Mouse (Mus musculus): Measurements from ENCODE around the gene Gm29609. TPM values are rescaled to one million over a fixed set of nuclear protein-coding genes. Genes with fewer than 3 reads are reported as not detected.

Gm29609 gene
- polyA plus RNA-seq, 1 experiment from 2014 or later: 1.7 TPM

GRCm38 (mm10) chr5:31136730-31137424 lies 42.8 kb downstream of the Gm29609 start:
- Histone ChIP-seq H3K4me2 (replicated peaks) (peak overlapping the region; percentile 59), H3K4me1 (replicated peaks; ENCODE audit: control insufficient read depth, insufficient read depth, low read length) (no peaks in the 10 kb centered on the region; the same call in none of the 2 replicates), H3K27ac (no peak overlapping the region), H3K9ac (no peak overlapping the region), H3K27me3 (ENCODE audit: control insufficient read depth, insufficient read depth, low read length) (peaks cover 67% of the 10 kb centered on the region), H3K4me3 (replicated peaks; ENCODE audit: low read length) (peak overlapping the region; percentile 28), H3K9me3 (ENCODE audit: control insufficient read depth, low read length) (no peaks in the 10 kb centered on the region), H3K36me3 (replicated peaks; ENCODE audit: control insufficient read depth, insufficient read depth) (0 out of 2 replicates have a peak, but pooled peaks cover 10% of the 10 kb centered on the region)
- under 1% methylated on average over 33 of the region's 33 CpGs for WGBS
- ATAC-seq (ENCODE audit: low FRiP score) (no peak), DNase-seq (ENCODE audit: low spot score) (no peak)

- no peak overlapping the region for H3K4me3 ChIP-seq (replicated peaks; ENCODE audit: low read length)
- no peaks in the 10 kb centered on the region for H3K4me1 ChIP-seq (replicated peaks; ENCODE audit: control insufficient read depth, insufficient read depth, low read length)
- no peak for DNase-seq (ENCODE audit: low spot score)
- no peak for ATAC-seq (ENCODE audit: low FRiP score)
- H3K27ac ChIP-seq: no peak overlapping the region
- no peaks in the 10 kb centered on the region for H3K36me3 ChIP-seq (replicated peaks; ENCODE audit: control insufficient read depth, insufficient read depth)
- H3K9me3 ChIP-seq (ENCODE audit: control insufficient read depth, low read length): no peaks in the 10 kb centered on the region
- no peak overlapping the region for H3K9ac ChIP-seq
- no peaks in the 10 kb centered on the region; the same call in 1 of the 2 replicates for H3K27me3 ChIP-seq (ENCODE audit: control insufficient read depth, insufficient read depth, low read length)
- 38% methylated on average over 5 of the region's 5 CpGs for WGBS
- H3K4me2 ChIP-seq (replicated peaks): no peak overlapping the region
Observed at GRCm38 (mm10) chr5:31126050-31126449, 53.7 kb downstream of the Gm29609 start.

- Histone ChIP-seq H3K9me3 (ENCODE audit: control insufficient read depth, low read length) (no peaks in the 10 kb centered on the region), H3K4me3 (replicated peaks; ENCODE audit: low read length) (no peak overlapping the region), H3K4me1 (replicated peaks; ENCODE audit: control insufficient read depth, insufficient read depth, low read length) (no peaks in the 10 kb centered on the region), H3K27me3 (ENCODE audit: control insufficient read depth, insufficient read depth, low read length) (no peaks in the 10 kb centered on the region), H3K27ac (no peak overlapping the region), H3K9ac (no peak overlapping the region), H3K4me2 (replicated peaks) (no peak overlapping the region), H3K36me3 (replicated peaks; ENCODE audit: control insufficient read depth, insufficient read depth) (no peaks in the 10 kb centered on the region)
- no peak for ATAC-seq (ENCODE audit: low FRiP score)
- 41% methylated on average over 2 of the region's 2 CpGs for WGBS
- no peak for DNase-seq (ENCODE audit: low spot score)
Observed at GRCm38 (mm10) chr5:31123481-31123880, 56.2 kb downstream of the Gm29609 start.

DNA sequence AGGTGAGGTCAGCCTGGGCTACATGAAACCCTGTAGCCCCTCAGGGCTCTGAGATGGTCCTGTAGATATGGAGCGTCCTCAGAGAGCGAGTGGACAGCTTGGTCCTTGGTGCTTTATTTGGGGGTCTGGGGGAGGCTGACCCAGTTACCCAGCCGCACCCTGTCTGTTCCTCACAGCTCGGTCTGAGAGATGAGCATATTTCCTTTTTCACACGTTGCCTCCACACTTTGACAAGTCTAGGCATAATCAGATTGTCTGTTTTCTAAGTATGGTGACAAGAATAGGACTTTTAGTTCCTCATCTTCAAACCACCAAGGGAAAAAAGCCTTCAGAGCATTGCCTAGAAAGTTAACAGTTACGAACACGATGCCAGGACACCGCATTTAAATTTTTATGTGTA lies 58.6 kb downstream of the Gm29609 start:
- no peak for ATAC-seq (ENCODE audit: low FRiP score)
- Histone ChIP-seq H3K4me2 (replicated peaks) (no peak overlapping the region), H3K9me3 (ENCODE audit: control insufficient read depth, low read length) (no peaks in the 10 kb centered on the region), H3K27ac (no peak overlapping the region), H3K4me3 (replicated peaks; ENCODE audit: low read length) (no peak overlapping the region), H3K36me3 (replicated peaks; ENCODE audit: control insufficient read depth, insufficient read depth) (no peaks in the 10 kb centered on the region), H3K27me3 (ENCODE audit: control insufficient read depth, insufficient read depth, low read length) (no peaks in the 10 kb centered on the region), H3K4me1 (replicated peaks; ENCODE audit: control insufficient read depth, insufficient read depth, low read length) (no peaks in the 10 kb centered on the region), H3K9ac (no peak overlapping the region)
- DNase-seq (ENCODE audit: low spot score): no peak
- 89% methylated on average over 8 of the region's 8 CpGs for WGBS

- H3K27ac ChIP-seq: no peak overlapping the region
Observed at GRCm38 (mm10) chr5:31116912-31117311, 62.8 kb downstream of the Gm29609 start.

DNA sequence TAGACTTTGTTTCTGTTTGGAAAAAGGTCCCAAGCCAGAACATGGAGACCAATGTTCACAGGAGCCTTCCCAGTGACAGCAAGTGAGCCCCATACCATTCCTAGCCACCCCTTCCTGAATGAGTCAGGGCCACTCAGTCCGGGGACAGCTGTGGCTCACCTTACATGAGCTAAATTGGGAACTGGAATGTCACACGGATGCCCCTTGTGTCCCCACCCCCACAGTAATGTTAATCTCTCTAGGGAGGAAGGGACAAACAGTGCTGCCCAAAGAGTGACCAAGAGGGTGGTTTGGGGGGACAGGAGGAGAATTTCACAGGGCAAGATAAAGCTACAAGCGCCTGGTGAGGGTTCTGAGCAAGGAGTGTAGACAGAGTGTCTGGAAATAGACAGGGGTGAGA lies 63.4 kb downstream of the Gm29609 start, which contains the start of gene Trim54:
Gene Trim54 (plus strand): TSS at position 359 of the 400 bp plus-strand sequence.
- Histone ChIP-seq H3K4me3 (replicated peaks; ENCODE audit: low read length) (no peak within 1 kb of the TSS), H3K27ac (no peak within 1 kb of the TSS), H3K4me2 (replicated peaks) (no peak within 1 kb of the TSS), H3K4me1 (replicated peaks; ENCODE audit: control insufficient read depth, insufficient read depth, low read length) (no peaks in the 10 kb centered on the region), H3K27me3 (ENCODE audit: control insufficient read depth, insufficient read depth, low read length) (no peaks in the 10 kb centered on the region), H3K9me3 (ENCODE audit: control insufficient read depth, low read length) (no peaks in the 10 kb centered on the region), H3K9ac (no peak within 1 kb of the TSS), H3K36me3 (replicated peaks; ENCODE audit: control insufficient read depth, insufficient read depth) (no peaks in the 10 kb centered on the region)
- DNase-seq (ENCODE audit: low spot score) (no peak), ATAC-seq (ENCODE audit: low FRiP score) (no peak)
- WGBS: 57% methylated on average over 3 of the region's 3 CpGs

More at GRCm38 (mm10) chr5:31116912-31117311, 62.8 kb downstream of the Gm29609 start:
- ATAC-seq (ENCODE audit: low FRiP score): no peak
- Histone ChIP-seq H3K9me3 (ENCODE audit: control insufficient read depth, low read length) (no peaks in the 10 kb centered on the region), H3K27me3 (ENCODE audit: control insufficient read depth, insufficient read depth, low read length) (no peaks in the 10 kb centered on the region), H3K9ac (no peak overlapping the region), H3K4me1 (replicated peaks; ENCODE audit: control insufficient read depth, insufficient read depth, low read length) (no peaks in the 10 kb centered on the region), H3K4me3 (replicated peaks; ENCODE audit: low read length) (no peak overlapping the region), H3K36me3 (replicated peaks; ENCODE audit: control insufficient read depth, insufficient read depth) (no peaks in the 10 kb centered on the region), H3K4me2 (replicated peaks) (no peak overlapping the region)
- DNase-seq (ENCODE audit: low spot score): no peak
- WGBS: 31% methylated on average over 10 of the region's 10 CpGs

- H3K9me3 ChIP-seq (ENCODE audit: control insufficient read depth, low read length): no peaks in the 10 kb centered on the region
- no peak overlapping the region for H3K9ac ChIP-seq
- H3K27ac ChIP-seq: no peak overlapping the region
- 36% methylated on average over 7 of the region's 7 CpGs for WGBS
- no peak for DNase-seq (ENCODE audit: low spot score)
- no peak for ATAC-seq (ENCODE audit: low FRiP score)
- H3K4me2 ChIP-seq (replicated peaks): no peak overlapping the region
- no peak overlapping the region for H3K4me3 ChIP-seq (replicated peaks; ENCODE audit: low read length)
- no peaks in the 10 kb centered on the region for H3K4me1 ChIP-seq (replicated peaks; ENCODE audit: control insufficient read depth, insufficient read depth, low read length)
- H3K27me3 ChIP-seq (ENCODE audit: control insufficient read depth, insufficient read depth, low read length): no peaks in the 10 kb centered on the region
- H3K36me3 ChIP-seq (replicated peaks; ENCODE audit: control insufficient read depth, insufficient read depth): no peaks in the 10 kb centered on the region
Observed at GRCm38 (mm10) chr5:31110781-31111180, 68.9 kb downstream of the Gm29609 start.

DNA sequence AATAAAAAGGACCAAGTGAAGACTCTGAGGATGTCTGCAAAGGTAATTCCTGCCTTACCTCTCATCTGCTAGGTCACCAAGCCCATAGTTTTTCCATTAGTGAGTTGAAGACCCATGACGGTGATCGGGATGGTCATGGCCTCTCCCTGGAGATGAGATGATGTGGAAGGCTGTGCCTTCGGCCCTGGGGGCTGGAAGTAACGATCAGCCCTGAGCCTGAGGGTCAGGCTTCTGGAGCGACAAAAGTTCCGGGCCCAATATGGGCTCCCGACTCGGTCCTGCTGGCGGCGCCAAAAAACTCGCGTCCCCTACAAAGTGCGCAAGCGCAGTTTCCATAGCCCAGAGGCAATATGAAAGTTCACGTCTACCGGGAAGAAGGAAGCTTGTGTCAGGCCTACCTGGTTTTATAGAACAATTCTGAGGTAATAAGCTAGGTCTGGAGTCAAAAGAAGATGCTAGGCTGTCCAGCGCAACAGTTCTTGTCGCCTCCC lies 71.7 kb downstream of the Gm29609 start, which contains the start of gene Slc30a3:
Gene Slc30a3 (minus strand): TSS at position 238 of the 491 bp plus-strand sequence.
- H3K4me1 ChIP-seq (replicated peaks; ENCODE audit: control insufficient read depth, insufficient read depth, low read length): no peaks in the 10 kb centered on the region
- DNase-seq (ENCODE audit: low spot score) (no peak), ATAC-seq (ENCODE audit: low FRiP score) (no peak)
- no peaks in the 10 kb centered on the region for H3K36me3 ChIP-seq (replicated peaks; ENCODE audit: control insufficient read depth, insufficient read depth)
- no peak within 1 kb of the TSS for H3K4me3 ChIP-seq (replicated peaks; ENCODE audit: low read length)
- no peak within 1 kb of the TSS for H3K4me2 ChIP-seq (replicated peaks)
- H3K9ac ChIP-seq: no peak within 1 kb of the TSS
- H3K27ac ChIP-seq: no peak within 1 kb of the TSS
- H3K27me3 ChIP-seq (ENCODE audit: control insufficient read depth, insufficient read depth, low read length): no peaks in the 10 kb centered on the region
- 91% methylated on average over 18 of the region's 18 CpGs for WGBS
- H3K9me3 ChIP-seq (ENCODE audit: control insufficient read depth, low read length): no peaks in the 10 kb centered on the region

GRCm38 (mm10) chr5:31105814-31106335 lies 73.8 kb downstream of the Gm29609 start, which contains the start of gene Dnajc5g:
Gene Dnajc5g (plus strand): TSS chr5:31106285.
- Histone ChIP-seq H3K9ac (no peak within 1 kb of the TSS), H3K9me3 (ENCODE audit: control insufficient read depth, low read length) (no peaks in the 10 kb centered on the region), H3K27ac (no peak within 1 kb of the TSS), H3K4me3 (replicated peaks; ENCODE audit: low read length) (no peak within 1 kb of the TSS), H3K4me1 (replicated peaks; ENCODE audit: control insufficient read depth, insufficient read depth, low read length) (no peaks in the 10 kb centered on the region), H3K36me3 (replicated peaks; ENCODE audit: control insufficient read depth, insufficient read depth) (no peaks in the 10 kb centered on the region), H3K4me2 (replicated peaks) (no peak within 1 kb of the TSS), H3K27me3 (ENCODE audit: control insufficient read depth, insufficient read depth, low read length) (no peaks in the 10 kb centered on the region)
- ATAC-seq (ENCODE audit: low FRiP score) (no peak), DNase-seq (ENCODE audit: low spot score) (no peak)
- WGBS: 88% methylated on average over 9 of the region's 9 CpGs

All from hindbrain, embryonic 14.5 days (tissue).